Mouse (Mus musculus) megakaryocyte, embryonic 14.5 days (primary cell): ENCODE results near the gene Gm20815.
"Not testable (repeated sequence)": the region's sequence is repeated elsewhere in the genome, so short reads cannot be mapped to it uniquely, and the experiment has no call there.

Experiments used
- FLI1 ChIP-seq: IDR thresholded peaks from 2 replicates; pipeline ENCODE4 v1.6.1; 2012; ENCODE audit warnings: low read length, inconsistent platforms, mixed read lengths
- GATA1 ChIP-seq: IDR thresholded peaks from 3 replicates; pipeline ENCODE4 v1.6.1; 2012; ENCODE audit warnings: mixed read lengths, low read length, inconsistent platforms, borderline replicate concordance

- not testable (repeated sequence) for TF ChIP-seq GATA1, FLI1
These were observed at the start of gene Gm20815 for GRCm38 (mm10) chrY:8835069-8835468.
